Mouse (Mus musculus): ENCODE data around the gene Ankrd35.
A peak's percentile ranks its signal among the peaks of the same experiment; 100 is the strongest.
"Not testable (repeated sequence)": the region's sequence is repeated elsewhere in the genome, so short reads cannot be mapped to it uniquely, and the experiment has no call there.

Ankrd35 gene

DNA sequence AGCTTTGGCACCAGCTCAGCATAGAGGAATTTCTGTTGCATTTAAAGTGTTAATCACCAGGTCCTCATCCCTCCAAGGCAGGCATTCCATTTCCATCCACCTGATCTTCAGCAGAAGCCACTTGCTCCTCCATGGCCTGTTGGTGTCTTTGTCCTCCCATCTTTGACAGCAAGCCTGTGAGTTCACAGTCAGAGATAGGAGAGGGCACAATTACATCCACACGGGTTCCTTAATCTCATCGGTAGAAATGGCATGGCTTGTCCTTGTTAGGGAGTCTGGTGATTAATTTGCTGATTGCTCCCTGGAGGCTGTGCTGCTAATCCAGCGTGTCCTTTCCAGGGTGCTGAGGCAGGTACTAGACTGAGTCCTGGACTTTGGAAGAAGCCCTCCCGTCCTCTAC is 3.6 kb downstream of the Ankrd35 start:
- no peak for DNase-seq (ENCODE audit: low spot score)

DNA sequence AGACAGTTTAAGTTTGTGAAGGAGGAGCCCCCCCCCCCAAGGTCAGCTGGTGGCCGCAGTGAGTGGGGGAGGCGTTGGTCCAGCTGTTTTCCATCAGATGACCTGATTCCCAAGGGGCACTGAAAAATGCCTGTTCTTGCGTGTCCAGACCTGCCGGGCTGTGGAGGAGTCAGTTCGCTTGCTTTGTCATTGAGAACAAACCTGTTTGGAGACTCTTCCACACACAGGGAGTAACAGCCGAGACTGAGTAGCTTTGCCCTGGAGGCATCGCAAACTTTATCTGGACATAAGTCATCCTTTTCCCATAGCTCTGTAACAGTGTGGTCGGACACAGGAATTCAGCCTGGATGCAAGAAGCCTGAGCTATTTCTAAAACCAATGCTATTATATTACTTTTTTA is 4.5 kb downstream of the Ankrd35 start:
- DNase-seq (ENCODE audit: low spot score): no peak

DNA sequence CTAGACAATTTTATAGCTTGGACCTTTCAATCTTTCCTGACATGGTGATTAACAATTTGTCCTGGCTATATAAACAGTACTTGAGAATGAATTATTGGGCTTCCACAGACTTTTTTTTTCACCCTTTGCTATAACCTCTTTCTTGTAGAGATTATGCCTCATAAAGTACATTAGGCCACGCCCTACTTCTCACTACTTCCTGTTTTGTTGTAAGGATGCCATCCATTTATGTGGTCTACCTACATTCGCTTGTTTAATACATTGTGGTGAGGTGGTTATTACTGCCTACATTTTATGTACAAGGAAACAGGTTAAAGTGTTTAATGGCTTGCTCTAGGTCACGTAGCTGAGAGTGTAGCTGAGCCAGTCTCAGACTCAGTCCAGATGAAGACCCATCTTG is 5.2 kb downstream of the Ankrd35 start:
- no peak for DNase-seq (ENCODE audit: low spot score)

DNA sequence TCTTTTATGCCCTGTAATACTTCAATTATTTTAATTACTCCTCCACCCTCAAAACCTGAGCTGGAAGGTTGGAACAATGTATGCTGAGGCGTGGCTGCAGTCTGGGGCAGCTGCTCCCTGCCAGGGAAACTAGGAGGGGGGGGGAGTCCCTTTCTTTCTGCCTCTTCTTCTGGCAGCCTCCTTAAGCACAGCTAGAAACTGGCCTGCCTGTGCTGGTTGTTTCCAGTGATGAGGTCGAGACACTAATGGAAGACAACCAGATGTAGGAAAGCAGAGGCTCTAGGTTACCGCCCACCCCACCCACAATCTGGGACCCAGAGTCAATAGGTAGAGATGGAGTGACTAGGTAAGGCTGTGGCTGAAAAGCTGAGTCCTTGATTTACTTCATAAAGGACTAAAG is 5.8 kb downstream of the Ankrd35 start:
- DNase-seq (ENCODE audit: low spot score): no peak

DNA sequence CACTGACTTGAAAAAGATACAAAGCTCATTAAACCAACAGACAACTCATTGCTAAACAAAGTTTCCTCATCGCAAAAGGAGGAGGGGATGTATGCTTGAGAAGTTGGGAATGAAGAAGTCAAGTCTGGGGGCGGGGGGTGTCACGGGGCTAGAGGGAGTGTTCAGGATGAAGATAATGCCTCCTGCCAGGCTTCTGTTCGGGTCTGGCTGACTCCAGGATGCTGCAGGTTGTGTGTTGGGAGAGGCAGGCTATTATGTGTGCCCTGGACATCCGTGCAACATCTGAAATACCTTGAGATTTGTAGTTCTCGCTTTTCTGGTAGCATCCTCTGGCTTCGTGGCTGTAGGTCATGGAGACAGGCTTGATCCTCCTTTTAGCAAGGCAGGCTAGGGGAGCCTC is 8.5 kb downstream of the Ankrd35 start:
- DNase-seq (ENCODE audit: low spot score): no peak

DNA sequence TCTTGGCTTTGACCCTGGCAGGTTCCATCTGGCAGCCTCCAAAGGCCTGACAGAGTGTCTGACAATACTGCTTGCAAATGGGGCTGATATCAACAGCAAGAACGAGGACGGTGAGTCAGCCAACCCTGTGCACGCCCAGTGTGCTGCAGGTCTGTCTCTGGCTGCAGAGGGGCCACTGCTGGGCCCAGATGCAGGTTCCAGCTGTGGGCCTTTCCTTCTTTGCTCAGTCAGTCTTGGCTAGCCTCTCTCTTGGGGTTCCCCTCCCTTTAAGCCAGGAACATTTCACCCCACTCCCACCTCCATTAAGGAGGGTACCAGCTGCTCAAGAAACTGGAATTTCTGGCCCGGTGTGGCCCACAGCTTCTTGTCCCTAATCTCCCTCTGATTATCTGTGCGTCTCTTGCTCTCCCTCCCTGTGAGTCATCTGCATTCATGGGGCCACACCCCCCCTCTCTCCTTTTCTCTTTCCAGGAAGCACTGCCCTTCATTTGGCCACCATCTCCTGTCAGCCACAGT is 9.3 kb downstream of the Ankrd35 start:
- no peak for DNase-seq (ENCODE audit: low spot score)

DNA sequence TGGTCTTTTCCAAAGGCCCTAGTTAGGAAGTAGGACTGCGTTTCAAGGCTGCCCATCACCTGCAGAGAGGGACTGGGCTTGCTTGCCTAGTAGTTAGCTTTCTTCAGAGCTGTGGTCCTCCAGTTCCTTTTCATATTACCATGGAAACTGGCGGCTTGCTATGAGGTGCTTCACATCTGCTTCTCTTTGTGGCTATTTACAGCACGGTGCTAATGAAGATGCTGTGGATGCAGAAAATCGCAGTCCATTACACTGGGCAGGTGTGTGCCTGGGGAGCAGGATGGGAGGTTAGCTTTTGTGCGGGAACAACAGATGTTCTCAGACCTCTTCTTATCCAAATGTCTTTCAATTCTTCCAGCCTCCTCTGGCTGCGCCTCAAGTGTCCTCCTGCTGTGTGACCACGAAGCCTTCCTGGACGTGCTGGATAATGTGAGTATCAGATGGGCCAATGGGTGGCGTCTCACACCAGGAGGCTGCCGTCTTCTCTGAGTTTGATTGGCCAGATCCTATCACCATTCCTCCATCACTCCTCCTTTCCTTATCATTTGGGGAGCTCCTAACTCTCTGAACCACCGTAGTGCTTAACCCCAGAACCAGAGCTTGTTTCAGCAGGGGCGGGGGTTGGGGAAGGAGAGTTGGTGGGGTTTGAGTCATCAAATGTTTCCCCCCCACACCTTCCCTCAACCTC is 10.5 kb downstream of the Ankrd35 start:
- DNase-seq (ENCODE audit: low spot score): no peak

DNA sequence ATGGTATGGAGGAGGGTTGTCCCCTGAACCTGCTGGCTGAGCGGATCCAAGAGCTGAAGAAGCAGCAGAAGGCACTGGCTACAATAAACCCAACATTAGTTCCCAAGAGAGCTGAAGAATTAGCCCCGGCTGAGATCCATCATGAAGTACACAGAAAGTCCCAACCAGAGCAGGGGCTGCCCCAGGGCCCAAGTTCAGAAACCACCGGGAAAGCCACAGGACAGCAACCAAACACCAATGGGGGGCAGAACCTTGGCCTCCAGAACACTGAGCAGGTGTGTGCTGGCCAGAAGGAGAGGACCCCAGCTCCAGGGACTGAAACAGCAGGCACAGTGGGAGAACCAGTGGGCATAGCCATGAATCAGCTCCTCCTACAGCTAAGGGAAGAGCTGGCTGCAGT is 13.6 kb downstream of the Ankrd35 start:
- DNase-seq (ENCODE audit: low spot score): no peak

DNA sequence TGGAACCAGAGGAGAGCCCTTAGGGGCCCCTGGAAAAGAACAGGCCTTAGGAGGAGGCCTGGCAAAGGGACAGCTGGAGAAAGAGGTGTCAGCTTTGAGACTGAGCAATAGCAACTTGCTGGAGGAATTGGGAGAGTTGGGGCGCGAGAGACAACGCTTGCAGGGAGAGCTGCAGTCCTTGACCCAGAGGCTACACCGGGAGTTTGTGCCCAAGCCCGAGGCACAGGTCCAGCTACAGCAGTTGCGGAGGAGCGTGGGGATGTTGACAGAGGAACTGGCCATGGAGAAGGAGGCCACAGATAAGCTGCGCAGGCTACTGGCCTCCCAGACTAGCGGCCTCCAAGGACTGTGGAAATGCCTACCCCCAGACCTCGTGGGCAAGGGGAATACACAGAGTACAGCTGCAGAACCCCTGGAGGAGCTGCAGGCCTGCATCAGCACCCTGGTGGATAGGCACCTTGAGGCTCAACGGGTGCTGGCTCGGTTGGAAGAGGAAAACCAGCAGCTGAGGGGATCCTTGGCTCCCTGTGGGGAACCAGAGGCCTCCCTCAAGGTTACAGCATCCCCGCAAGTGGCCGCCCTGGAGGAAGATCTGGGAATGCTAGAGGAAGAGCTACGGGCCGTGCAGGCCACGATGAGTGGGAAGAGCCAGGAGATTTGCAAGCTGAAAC is 14.4 kb downstream of the Ankrd35 start:
- peak; percentile 52 for DNase-seq (ENCODE audit: low spot score)

DNA sequence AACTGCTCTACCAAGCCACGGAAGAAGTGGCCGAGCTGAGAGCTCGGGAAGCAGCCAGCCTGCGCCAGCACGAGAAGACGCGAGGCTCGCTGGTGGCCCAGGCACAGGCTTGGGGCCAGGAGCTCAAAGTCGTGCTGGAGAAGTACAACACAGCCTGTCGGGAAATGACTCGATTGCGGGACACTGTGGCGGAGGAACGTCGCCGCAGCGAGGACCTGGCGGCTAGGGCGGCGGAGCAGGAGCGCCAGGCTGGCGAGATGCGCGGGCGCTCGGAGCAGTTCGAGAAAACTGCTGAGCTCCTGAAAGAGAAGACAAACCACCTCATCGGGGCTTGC is 14.9 kb downstream of the Ankrd35 start:
- no peak for DNase-seq (ENCODE audit: low spot score)

DNA sequence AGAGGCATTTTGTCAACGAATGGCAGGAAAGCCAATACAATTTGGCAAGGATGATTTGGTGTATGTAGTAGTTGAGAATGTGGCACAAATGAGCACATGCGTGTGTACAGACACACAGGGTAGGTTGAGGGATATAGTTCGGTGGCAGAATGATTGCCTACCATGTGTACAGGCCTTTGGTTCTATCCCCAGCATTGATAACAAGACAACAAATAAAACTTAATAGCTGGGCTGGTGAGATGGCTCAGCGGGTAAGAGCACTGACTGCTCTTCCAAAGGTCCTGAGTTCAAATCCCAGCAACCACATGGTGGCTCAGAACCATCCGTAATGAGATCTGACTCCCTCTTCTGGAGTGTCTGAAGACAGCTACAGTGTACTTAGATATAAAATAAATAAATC is 16.1 kb downstream of the Ankrd35 start:
- not testable (repeated sequence) for DNase-seq (ENCODE audit: low spot score)

DNA sequence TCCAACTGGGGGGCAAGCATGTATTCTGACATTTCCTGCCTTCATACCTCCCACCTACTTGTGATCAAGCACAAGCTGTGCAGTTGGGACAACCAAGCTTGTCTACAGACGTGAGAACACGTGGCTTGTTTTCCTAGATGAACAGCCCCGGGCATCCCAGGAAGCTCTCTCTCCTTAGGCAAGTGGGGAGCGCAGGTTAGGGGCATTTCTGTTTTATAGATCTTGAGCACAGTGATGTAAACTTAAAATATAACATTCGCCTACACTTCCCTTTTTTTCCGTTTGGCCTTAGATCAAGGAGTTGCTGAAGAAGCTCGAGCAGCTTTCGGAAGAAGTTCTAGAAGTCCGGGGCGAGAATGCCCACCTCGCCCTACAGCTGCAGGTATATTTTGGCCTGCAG is 18.9 kb downstream of the Ankrd35 start:
- no peak for DNase-seq (ENCODE audit: low spot score)

DNA sequence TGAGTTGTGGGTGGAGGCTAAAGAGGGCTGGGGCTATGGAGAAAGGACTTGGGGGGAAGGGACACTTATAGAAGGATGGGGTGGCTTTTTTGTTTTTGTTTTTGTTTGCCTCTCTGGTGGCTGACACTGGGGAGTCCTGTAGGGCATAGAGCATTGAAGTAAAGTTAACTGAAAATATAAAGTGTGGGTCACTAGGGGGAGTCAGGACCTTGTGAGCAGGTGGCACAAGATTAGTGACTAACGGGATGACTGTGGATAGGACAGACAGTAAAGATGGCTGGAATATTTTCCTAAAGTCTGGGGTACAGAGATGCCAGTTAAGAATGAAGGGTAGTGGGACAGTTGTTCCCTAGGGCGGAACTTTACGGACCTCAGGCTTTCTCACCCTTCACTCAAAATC is 20.4 kb downstream of the Ankrd35 start:
- no peak for DNase-seq (ENCODE audit: low spot score)

DNA sequence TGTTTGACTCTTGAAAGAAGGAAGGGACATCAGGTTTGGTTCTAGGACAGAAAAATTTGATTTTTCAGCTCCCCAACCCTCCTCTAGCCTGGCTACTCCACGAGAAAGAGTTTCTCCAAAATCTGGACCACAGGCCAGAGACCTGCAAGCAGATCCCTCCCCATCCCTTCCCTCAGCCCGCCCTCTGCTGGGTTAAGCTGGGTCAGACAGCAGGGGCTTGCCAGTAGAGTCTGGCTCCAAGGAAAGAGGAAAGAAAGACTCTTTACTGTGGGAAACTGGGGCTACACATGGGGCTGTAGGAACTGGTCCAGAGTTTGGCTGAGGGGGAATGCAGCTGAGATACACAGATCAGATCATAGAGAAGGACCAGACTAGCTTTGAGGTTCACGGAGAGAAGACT is 22.6 kb downstream of the Ankrd35 start:
- peak; percentile 36 for DNase-seq (ENCODE audit: low spot score)

DNA sequence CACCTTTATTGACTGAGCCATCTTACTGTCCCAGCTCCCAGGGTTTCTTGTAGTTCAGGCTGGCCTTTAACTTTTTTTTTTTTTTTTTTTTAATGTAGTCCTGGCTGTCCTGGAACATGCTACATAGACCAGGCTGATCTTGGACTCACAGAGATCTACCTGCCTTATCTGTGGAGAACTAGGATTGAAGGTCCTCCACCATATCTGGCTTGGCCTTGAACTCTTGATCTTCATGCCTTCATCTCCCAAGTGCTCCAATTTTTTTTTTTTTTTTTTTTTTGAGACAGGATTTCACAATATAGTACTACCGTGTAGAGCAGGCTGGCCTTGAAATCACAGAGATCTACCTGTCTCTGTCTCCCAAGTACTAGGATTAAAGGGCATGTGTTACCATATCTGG is 23.6 kb downstream of the Ankrd35 start:
- no peak for DNase-seq (ENCODE audit: low spot score)

DNA sequence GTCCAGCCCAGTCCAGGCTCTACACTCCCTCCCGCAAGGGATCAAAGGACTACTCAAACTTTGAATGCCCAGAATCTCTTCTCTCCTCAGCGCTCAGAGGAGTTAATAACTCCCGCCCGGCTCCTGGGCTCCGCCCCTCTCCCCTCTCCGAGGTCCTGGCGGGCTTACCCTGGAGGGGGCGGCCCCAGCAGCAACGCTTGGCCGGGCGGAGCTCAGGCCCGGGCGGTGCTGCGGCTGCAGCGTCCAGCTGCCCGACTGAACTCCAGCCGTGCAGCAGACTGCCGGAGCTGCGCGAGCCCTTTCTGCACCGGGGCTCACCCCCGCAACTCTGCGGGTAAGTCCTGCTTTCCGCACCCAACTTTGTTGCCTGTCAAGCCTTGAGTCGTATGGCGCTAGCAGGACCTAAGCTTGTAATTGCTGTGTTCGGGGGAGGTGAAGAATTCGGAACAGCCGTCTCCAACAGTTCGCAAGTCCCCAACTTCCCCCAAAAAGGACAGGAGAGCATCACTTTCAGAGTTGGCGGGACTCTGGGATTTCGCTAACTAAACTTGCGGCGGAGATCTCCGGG is 26.4 kb downstream of the Ankrd35 start, which contains the start of gene Pias3:
Gene Pias3, plus strand, starts transcription at position 187 of the 568 bp plus-strand sequence.
- DNase-seq (ENCODE audit: low spot score): peak; percentile 85

DNA sequence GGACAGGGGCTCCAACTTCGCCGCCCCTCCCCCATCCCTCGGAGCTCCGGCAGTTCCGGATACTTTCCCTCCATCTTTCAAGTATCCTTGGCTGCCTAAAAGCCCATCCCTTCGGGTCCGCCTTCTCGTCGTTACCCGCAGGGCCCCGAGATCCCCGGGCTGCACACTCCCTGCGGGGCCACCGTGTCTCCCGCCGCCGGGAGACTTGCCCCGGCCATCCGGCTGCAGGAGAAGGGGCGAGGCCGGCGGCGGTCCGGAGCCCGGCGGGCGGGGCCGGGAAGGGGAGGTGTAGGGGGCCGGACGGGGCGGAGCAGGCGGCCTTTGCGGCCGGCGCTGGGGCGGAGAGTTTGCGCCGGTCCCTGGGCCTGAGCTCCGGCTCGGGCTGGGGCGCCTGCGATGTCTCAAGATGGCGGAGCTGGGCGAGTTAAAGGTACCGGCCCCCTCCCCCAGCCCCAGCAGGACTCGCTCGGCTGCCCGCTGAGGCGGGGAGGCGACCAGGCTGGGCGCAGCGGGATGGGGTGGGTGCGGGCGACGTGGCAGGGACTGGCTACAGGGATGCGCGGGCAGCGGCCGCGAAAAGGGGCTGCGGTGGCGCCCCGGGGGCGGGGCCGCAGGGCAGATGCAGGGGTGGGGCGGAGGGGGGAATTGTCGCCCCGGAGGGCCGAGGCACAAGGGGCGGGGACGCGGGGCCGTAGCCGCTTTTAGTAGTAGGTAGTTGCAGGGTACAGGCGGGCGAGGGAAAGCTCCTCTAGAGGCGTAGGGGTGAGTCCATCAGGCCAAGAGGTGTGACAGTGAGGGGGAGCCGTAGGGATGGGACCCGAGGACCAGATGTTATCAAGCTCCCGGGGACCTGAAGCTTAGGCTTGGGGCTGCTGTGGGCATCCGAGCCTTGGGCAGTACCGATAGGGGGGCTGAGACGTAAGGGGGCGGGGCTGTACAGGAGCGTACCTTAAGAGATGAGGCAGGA is 27.1 kb downstream of the Ankrd35 start:
- DNase-seq (ENCODE audit: low spot score): peak; percentile 90

DNA sequence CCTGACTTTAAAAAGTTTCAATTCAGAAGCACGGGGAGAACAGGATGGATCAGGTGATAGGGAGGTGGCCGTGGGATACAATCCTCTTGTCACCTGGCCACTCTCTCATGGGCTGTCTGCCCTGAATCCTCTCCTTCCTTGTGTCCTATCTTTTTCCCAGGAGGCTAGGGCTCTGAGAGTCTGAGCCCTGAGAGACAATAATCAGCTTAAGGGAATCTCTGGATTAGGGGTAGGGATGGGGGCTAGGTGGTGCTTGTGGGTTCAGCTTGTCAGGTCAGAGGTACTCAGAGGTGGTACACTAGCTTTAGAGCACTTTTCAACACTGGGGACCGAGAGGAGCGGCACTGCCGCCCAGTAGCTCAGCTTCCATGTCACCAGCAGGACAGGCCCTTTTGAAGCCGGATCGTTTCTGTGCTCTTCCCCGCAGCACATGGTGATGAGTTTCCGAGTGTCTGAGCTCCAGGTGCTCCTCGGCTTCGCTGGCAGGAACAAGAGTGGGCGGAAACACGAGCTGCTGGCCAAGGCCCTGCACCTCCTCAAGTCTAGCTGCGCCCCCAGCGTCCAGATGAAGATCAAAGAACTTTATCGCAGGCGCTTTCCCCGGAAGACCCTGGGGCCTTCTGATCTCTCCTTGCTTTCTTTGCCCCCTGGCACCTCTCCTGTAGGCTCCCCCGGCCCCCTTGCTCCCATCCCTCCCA is 29.2 kb downstream of the Ankrd35 start:
- DNase-seq (ENCODE audit: low spot score): peak; percentile 28

DNA sequence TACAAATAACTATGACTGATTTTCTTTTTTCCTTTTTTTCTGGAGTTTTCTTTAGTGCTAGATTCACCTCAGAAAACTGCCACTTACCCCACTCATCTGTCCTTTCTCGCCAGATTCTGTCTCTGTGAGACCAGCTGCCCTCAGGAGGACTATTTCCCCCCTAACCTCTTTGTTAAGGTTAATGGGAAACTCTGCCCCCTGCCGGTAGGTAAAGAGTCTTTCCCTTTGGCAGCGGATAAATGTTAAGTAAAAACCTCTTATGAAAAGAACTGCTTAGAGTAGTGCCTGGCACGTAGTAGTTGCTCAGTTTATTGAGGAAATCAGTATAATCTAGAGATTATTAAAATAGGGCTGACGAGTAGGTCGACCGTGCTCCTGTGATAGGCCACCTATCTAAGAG is 30.4 kb downstream of the Ankrd35 start:
- DNase-seq (ENCODE audit: low spot score): no peak

DNA sequence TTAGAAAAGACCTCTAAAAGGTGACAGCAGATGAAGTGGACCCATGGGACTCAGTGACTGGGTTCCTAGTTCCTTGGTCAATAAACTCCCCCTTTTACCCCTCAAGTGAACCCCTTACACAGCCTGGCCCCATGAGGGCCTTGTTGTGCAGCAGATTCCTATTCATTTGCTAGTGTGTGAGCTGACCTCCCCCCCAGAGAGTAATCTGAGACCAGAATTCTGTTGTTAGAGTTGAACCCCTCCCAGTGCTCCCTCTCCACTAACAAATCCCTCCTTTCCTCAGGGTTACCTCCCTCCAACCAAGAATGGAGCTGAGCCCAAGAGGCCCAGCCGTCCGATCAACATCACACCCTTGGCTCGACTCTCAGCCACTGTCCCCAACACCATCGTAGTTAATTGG is 31.1 kb downstream of the Ankrd35 start:
- no peak for DNase-seq (ENCODE audit: low spot score)

DNA sequence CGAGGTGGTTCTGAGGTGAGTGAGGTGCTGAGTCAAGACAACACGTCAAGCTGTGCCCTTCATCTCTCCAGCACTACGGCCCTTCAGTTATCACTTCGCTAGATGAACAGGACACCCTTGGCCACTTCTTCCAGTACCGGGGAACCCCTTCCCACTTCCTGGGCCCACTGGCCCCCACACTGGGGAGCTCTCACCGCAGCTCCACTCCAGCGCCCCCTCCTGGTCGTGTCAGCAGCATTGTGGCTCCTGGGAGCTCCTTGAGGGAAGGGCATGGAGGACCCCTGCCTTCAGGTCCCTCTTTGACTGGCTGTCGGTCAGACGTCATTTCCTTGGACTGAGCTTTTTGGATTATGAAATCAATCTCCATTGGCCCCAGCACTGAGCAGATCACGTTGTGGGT is 34.8 kb downstream of the Ankrd35 start:
- no peak for DNase-seq (ENCODE audit: low spot score)

DNA sequence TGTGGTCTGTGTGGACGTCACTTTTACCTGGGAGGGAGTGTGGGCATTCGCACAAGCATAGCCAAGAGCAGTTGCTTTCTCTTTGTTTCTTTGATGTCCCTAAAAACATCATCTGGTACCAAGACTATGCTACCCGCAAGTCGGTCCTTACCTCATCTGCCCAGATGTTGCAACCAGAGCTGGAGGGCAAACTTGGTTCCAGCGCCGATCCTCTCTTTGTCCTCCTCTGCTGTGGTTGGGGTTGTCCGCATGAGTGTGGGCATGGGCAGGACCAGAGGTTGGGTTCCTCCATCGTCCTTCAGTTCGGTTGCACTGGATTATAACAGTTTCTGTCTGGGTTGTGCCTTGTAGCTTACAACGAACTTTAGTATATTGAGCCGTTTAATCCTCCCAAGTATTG is 36.3 kb downstream of the Ankrd35 start:
- no peak for DNase-seq (ENCODE audit: low spot score)
